Mouse (Mus musculus): ENCODE results near the gene Pcnx2. TPM values are rescaled to one million over a fixed set of nuclear protein-coding genes. Genes with fewer than 3 reads are reported as not detected.
A peak's percentile ranks its signal among the peaks of the same experiment; 100 is the strongest.

The Pcnx2 gene
- total RNA-seq, 4 experiments from 2014 or later: 58.1 to 68.8 (median 66.2) TPM

- DNase-seq (ENCODE audit: low spot score in 2 of 2): peak in 1 of 2 experiments; percentile 74
Measured at GRCm38 (mm10) chr8:125898899-125899298, 782 bp upstream of the Pcnx2 start.

- peak in 1 of 2 experiments; percentile 40 for DNase-seq (ENCODE audit: low spot score in 2 of 2)
Measured at GRCm38 (mm10) chr8:125897388-125897787, 729 bp downstream of the Pcnx2 start.

GRCm38 (mm10) chr8:125889920-125890319, 8.2 kb downstream of the Pcnx2 start:
- DNase-seq (ENCODE audit: low spot score in 2 of 2): no peak

- no peak for DNase-seq (ENCODE audit: low spot score in 2 of 2)
Measured at GRCm38 (mm10) chr8:125887549-125887948, 10.6 kb downstream of the Pcnx2 start.

- DNase-seq (ENCODE audit: low spot score in 2 of 2): no peak
Measured at GRCm38 (mm10) chr8:125880447-125880846, 17.7 kb downstream of the Pcnx2 start.

- no peak for DNase-seq (ENCODE audit: low spot score in 2 of 2)
Measured at GRCm38 (mm10) chr8:125873250-125873534, 24.9 kb downstream of the Pcnx2 start.

GRCm38 (mm10) chr8:125872501-125873249, 25.4 kb downstream of the Pcnx2 start:
- DNase-seq (ENCODE audit: low spot score in 2 of 2): no peak

- peak; percentile 48 to 73 for DNase-seq (ENCODE audit: low spot score in 2 of 2)
Measured at GRCm38 (mm10) chr8:125870821-125871321, 27.2 kb downstream of the Pcnx2 start.

GRCm38 (mm10) chr8:125870179-125870702, 27.9 kb downstream of the Pcnx2 start:
- no peak for DNase-seq (ENCODE audit: low spot score in 2 of 2)

- DNase-seq (ENCODE audit: low spot score in 2 of 2): no peak
Measured at GRCm38 (mm10) chr8:125869739-125870138, 28.4 kb downstream of the Pcnx2 start.

- no peak for DNase-seq (ENCODE audit: low spot score in 2 of 2)
Measured at GRCm38 (mm10) chr8:125868552-125868951, 29.6 kb downstream of the Pcnx2 start.

GRCm38 (mm10) chr8:125866125-125866524, 32.0 kb downstream of the Pcnx2 start:
- DNase-seq (ENCODE audit: low spot score in 2 of 2): no peak

- no peak for DNase-seq (ENCODE audit: low spot score in 2 of 2)
Measured at GRCm38 (mm10) chr8:125857251-125857650, 40.9 kb downstream of the Pcnx2 start.

GRCm38 (mm10) chr8:125856160-125856559, 42.0 kb downstream of the Pcnx2 start:
- no peak for DNase-seq (ENCODE audit: low spot score in 2 of 2)

GRCm38 (mm10) chr8:125854379-125854778, 43.7 kb downstream of the Pcnx2 start:
- DNase-seq (ENCODE audit: low spot score in 2 of 2): no peak

- DNase-seq (ENCODE audit: low spot score in 2 of 2): no peak
Measured at GRCm38 (mm10) chr8:125853300-125853699, 44.8 kb downstream of the Pcnx2 start.

- no peak for DNase-seq (ENCODE audit: low spot score in 2 of 2)
Measured at GRCm38 (mm10) chr8:125849181-125849580, 48.9 kb downstream of the Pcnx2 start.

- no peak for DNase-seq (ENCODE audit: low spot score in 2 of 2)
Measured at GRCm38 (mm10) chr8:125847842-125848241, 50.3 kb downstream of the Pcnx2 start.

- no peak for DNase-seq (ENCODE audit: low spot score in 2 of 2)
Measured at GRCm38 (mm10) chr8:125845281-125845680, 52.8 kb downstream of the Pcnx2 start.

- no peak for DNase-seq (ENCODE audit: low spot score in 2 of 2)
Measured at GRCm38 (mm10) chr8:125843122-125843836, 54.8 kb downstream of the Pcnx2 start.

GRCm38 (mm10) chr8:125842158-125842557, 56.0 kb downstream of the Pcnx2 start:
- DNase-seq (ENCODE audit: low spot score in 2 of 2): no peak

GRCm38 (mm10) chr8:125824688-125825087, 73.4 kb downstream of the Pcnx2 start:
- no peak for DNase-seq (ENCODE audit: low spot score in 2 of 2)

Measured in layer of hippocampus, adult 8-10 months (tissue).